Mouse (Mus musculus): ENCODE measurements around the gene Susd4. TPM values are rescaled to one million over a fixed set of nuclear protein-coding genes. Genes with fewer than 3 reads are reported as not detected.

Susd4 gene
- total and polyA plus RNA-seq, 3 experiments = not detected

DNA sequence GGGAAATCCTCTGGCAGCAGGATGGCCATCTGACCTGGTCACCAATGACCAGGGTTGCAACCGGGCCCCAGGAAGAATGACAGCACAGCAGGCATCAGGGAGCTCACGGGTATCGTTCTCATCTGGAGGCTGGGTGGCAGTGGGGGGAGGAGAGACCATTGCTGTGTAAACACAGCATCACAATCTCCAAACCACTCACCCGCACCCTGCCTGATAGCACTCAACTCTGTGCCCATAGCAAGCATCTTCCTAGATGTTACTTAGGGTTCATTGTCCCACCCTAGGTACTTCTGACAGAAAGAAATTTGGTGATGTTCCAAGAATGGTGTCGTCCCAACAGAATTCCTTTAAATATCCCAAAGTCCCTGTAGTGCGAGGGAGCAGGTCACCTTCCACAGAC, 133.4 kb downstream of the Susd4 start:
- no peak overlapping the region for H3K4me2 ChIP-seq (ENCODE audit: insufficient read depth, low read depth, poor library complexity, severe bottlenecking)
- H3K4me3 ChIP-seq (replicated peaks in 1 of 3; ENCODE audit: low read depth in 2 of 3, low read length in 2 of 3, poor library complexity in 1 of 3) = no peak overlapping the region
- no peak for DNase-seq (ENCODE audit: extremely low read depth)
- dilution Hi-C loops (cut with MboI; ENCODE audit: extremely low pct_ligation_motif_present, extremely low pct_unique_long_range_greater_than_20kb, low sequenced_read_pairs) = no loop called here
- no peaks in the 10 kb centered on the region for H3K79me2 ChIP-seq (replicated peaks; ENCODE audit: control insufficient read depth, extremely low read depth, insufficient read depth, poor library complexity, severe bottlenecking)
- H3K27ac ChIP-seq (ENCODE audit: insufficient read depth, low read depth) = no peak overlapping the region
- no peaks in the 10 kb centered on the region for H3K9me3 ChIP-seq (replicated peaks; ENCODE audit: low read length)
- H3K9ac ChIP-seq (ENCODE audit: insufficient read depth, low read depth) = no peak overlapping the region
- H3K36me3 ChIP-seq (replicated peaks in 1 of 2; ENCODE audit: control insufficient read depth in 1 of 2, insufficient read depth in 1 of 2, low read length in 1 of 2) = no peaks in the 10 kb centered on the region
- TF ChIP-seq ZMIZ1 (IDR thresholded peaks at IDR 0.05; ENCODE audit: low read depth, low read length) (no peak), UBTF (IDR thresholded peaks at IDR 0.05; ENCODE audit: low read depth, low read length) (no peak), POLR2A (IDR thresholded peaks at IDR 0.05; ENCODE audit: low read depth, low read length) (no peak), JUN (IDR thresholded peaks at IDR 0.05; ENCODE audit: insufficient read depth, low read depth, low read length) (no peak), IRF4 (IDR thresholded peaks at IDR 0.05; ENCODE audit: low read depth, low read length) (no peak), MXI1 (IDR thresholded peaks at IDR 0.05; ENCODE audit: low read depth, low read length) (no peak), USF2 (conservative IDR thresholded peaks at IDR 0.05; ENCODE audit: low read depth, low read length) (no peak), MAFK (IDR thresholded peaks at IDR 0.05; ENCODE audit: insufficient replicate concordance, low read length) (no peak), MAZ (IDR thresholded peaks at IDR 0.05; ENCODE audit: low read depth, low read length) (no peak), ZKSCAN1 (IDR thresholded peaks at IDR 0.05; ENCODE audit: borderline replicate concordance, low read depth, low read length) (no peak)
- H3K27me3 ChIP-seq (replicated peaks) = no peaks in the 10 kb centered on the region
- H3K4me1 ChIP-seq (ENCODE audit: control insufficient read depth in 1 of 2, insufficient read depth in 2 of 2) = no peaks in the 10 kb centered on the region
- in situ Hi-C loops (cut with MboI; ENCODE audit: low pct_ligation_motif_present, low pct_unique_long_range_greater_than_20kb, low sequenced_read_pairs) = no loop called here

DNA sequence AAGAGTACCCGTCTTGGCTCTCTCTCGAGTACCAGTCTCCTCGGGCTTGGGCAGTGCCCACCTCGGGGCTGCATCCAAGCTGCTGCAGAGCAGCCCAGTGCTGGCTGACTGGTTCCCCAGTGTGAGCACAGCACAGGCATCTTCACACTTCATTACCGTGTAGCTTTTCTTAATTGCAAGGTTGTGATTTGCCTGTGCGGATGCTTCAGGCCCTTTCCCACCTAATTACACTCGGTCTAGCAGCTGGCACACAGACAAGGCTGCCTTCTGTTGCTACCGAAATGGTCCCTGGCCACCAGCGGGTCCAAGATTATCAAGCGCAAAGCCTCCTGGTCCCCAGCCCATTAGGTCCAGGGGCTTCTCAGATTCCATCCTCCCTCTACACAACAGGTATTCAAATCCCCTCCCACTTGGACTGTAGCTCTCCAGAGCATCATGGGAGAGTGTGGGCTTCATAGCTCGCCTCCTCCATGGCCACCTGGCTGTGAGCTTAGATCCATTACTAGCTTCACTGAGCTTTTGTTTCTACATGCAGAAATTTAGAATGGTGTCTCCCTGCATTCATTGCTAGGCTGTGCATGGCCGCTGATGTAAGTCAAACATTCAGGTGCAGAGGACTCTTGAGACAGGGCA, 134.0 kb downstream of the Susd4 start:
- Histone ChIP-seq H3K79me2 (replicated peaks; ENCODE audit: control insufficient read depth, extremely low read depth, insufficient read depth, poor library complexity, severe bottlenecking) (no peaks in the 10 kb centered on the region), H3K9ac (ENCODE audit: insufficient read depth, low read depth) (no peak overlapping the region), H3K4me3 (replicated peaks in 1 of 3; ENCODE audit: low read depth in 2 of 3, low read length in 2 of 3, poor library complexity in 1 of 3) (no peak overlapping the region), H3K9me3 (replicated peaks; ENCODE audit: low read length) (no peaks in the 10 kb centered on the region), H3K27ac (ENCODE audit: insufficient read depth, low read depth) (no peak overlapping the region), H3K4me2 (ENCODE audit: insufficient read depth, low read depth, poor library complexity, severe bottlenecking) (no peak overlapping the region), H3K27me3 (replicated peaks) (no peaks in the 10 kb centered on the region), H3K4me1 (ENCODE audit: control insufficient read depth in 1 of 2, insufficient read depth in 2 of 2) (no peaks in the 10 kb centered on the region), H3K36me3 (replicated peaks in 1 of 2; ENCODE audit: control insufficient read depth in 1 of 2, insufficient read depth in 1 of 2, low read length in 1 of 2) (no peaks in the 10 kb centered on the region)
- DNase-seq (ENCODE audit: extremely low read depth) = no peak
- in situ Hi-C loops (cut with MboI; ENCODE audit: low pct_ligation_motif_present, low pct_unique_long_range_greater_than_20kb, low sequenced_read_pairs) = no loop called here
- TF ChIP-seq KAT2A (IDR thresholded peaks at IDR 0.05; ENCODE audit: insufficient replicate concordance, low read length) (no peak), MAFK (IDR thresholded peaks at IDR 0.05; ENCODE audit: insufficient replicate concordance, low read length) (no peak), SIN3A (IDR thresholded peaks at IDR 0.05; ENCODE audit: low read length) (no peak), NRF1 (IDR thresholded peaks at IDR 0.05; ENCODE audit: low read depth, low read length) (no peak), ZMIZ1 (IDR thresholded peaks at IDR 0.05; ENCODE audit: low read depth, low read length) (no peak), RAD21 (IDR thresholded peaks at IDR 0.05; ENCODE audit: low read depth, low read length) (no peak), MEF2A (IDR thresholded peaks at IDR 0.05; ENCODE audit: borderline replicate concordance, low read depth, low read length) (no peak), MYC (IDR thresholded peaks at IDR 0.05; ENCODE audit: low read depth, low read length) (no peak), TCF12 (IDR thresholded peaks at IDR 0.05; ENCODE audit: low read depth, low read length) (no peak), USF2 (conservative IDR thresholded peaks at IDR 0.05; ENCODE audit: low read depth, low read length) (no peak), POLR2A (IDR thresholded peaks at IDR 0.05; ENCODE audit: low read depth, low read length) (no peak), ZKSCAN1 (IDR thresholded peaks at IDR 0.05; ENCODE audit: borderline replicate concordance, low read depth, low read length) (no peak), ETS1 (conservative IDR thresholded peaks at IDR 0.05; ENCODE audit: low read depth, low read length) (no peak), E2F4 (IDR thresholded peaks at IDR 0.05; ENCODE audit: insufficient replicate concordance, low read depth, low read length) (no peak), ZNF384 (IDR thresholded peaks at IDR 0.05; ENCODE audit: low read depth, low read length) (no peak), CHD1 (IDR thresholded peaks at IDR 0.05; ENCODE audit: low read depth, low read length) (no peak), USF1 (IDR thresholded peaks at IDR 0.05; ENCODE audit: low read depth, low read length) (no peak), UBTF (IDR thresholded peaks at IDR 0.05; ENCODE audit: low read depth, low read length) (no peak), ZC3H11A (IDR thresholded peaks at IDR 0.05; ENCODE audit: low read depth, low read length) (no peak)
- dilution Hi-C loops (cut with MboI; ENCODE audit: extremely low pct_ligation_motif_present, extremely low pct_unique_long_range_greater_than_20kb, low sequenced_read_pairs) = no loop called here

Measured in CH12.LX (cell line).